Mouse (Mus musculus): ENCODE measurements around the gene Pip4k2a.

Pip4k2a gene

DNA sequence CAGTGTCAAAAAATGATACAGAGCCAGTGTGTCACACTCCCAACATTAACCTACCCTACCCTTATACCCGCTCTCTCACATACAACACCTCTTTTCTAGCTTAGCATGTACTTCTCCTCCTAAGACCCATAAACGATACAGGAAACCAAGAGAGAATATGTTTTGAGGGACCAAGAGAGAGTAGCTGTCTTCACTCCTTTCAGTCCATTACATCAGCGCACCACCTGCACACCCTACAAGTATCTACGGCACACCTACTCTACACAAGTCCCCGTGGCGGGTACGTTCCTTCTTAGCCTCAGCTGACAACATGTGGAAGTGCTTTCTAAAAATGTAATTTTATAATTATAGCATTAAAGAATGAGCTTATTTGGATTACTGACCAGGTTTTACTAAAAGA, 40.5 kb downstream of the Pip4k2a start:
- ATAC-seq (ENCODE audit: insufficient number of reproducible peaks, low FRiP score, low TSS enrichment), result no peak

- no peak for ATAC-seq (ENCODE audit: insufficient number of reproducible peaks, low FRiP score, low TSS enrichment)
Measured at GRCm38 (mm10) chr2:18956945-18957344, 41.0 kb downstream of the Pip4k2a start.

- no peak for ATAC-seq (ENCODE audit: insufficient number of reproducible peaks, low FRiP score, low TSS enrichment)
Measured at GRCm38 (mm10) chr2:18956424-18956823, 41.5 kb downstream of the Pip4k2a start.

DNA sequence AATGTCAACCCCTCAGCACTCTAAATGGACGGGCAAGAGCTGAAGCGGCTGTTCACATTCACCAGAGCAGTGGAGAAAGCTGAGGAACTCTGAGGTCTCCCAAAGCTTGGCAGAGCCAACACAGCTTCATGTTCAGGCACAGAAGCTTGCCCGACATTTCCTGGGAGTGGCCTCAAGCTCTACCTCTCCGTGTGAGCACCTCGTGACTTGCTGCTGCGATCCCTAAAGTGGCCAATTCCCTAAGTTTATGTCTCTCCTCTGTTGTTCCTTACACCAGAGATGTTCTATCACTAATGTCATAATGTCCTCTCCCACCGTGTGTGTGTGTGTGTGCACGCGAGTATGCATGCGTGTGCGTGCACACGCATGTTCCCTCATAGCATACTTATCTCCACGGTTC, 42.3 kb downstream of the Pip4k2a start:
- ATAC-seq (ENCODE audit: insufficient number of reproducible peaks, low FRiP score, low TSS enrichment), result no peak

- ATAC-seq (ENCODE audit: insufficient number of reproducible peaks, low FRiP score, low TSS enrichment), result no peak
Measured at GRCm38 (mm10) chr2:18955022-18955421, 42.9 kb downstream of the Pip4k2a start.

DNA sequence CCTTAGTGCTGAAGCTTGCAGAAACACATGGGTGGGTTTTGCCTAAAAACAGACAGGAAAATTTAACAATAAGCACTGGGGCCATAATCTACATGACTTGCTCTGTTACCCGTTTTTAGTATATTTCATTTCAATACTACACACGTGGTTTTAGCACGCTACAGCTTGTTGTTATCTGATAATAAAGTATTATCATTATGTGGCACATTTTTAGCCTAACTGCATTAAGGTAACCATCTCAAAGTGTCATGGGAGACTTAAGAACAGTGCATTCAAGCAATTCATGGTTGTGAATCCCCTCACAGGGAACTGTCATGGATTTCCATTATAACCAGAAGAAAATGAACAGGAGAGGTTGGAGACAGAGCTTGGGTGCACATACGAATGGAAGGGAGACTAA, 43.5 kb downstream of the Pip4k2a start:
- no peak for ATAC-seq (ENCODE audit: insufficient number of reproducible peaks, low FRiP score, low TSS enrichment)

- no peak for ATAC-seq (ENCODE audit: insufficient number of reproducible peaks, low FRiP score, low TSS enrichment)
Measured at GRCm38 (mm10) chr2:18952102-18952673, 45.7 kb downstream of the Pip4k2a start.

DNA sequence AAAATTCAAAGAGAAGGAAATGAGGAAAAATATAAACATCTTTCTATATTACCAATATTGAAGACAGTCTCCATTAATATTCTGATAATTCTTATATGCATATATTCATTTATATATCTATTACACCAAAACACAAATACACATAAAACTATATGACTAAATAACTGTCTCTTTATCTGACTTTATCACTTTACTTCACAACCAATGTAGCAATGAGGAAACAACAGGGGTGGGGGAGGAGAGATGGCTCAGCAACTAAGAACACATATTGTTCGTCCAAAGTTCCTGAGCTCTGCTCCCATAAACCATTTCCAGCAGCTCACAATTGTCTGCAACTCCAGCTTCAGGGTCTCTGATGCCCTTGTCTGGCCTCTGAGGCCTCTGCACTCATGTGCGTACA, 47.2 kb downstream of the Pip4k2a start:
- no peak for ATAC-seq (ENCODE audit: insufficient number of reproducible peaks, low FRiP score, low TSS enrichment)

DNA sequence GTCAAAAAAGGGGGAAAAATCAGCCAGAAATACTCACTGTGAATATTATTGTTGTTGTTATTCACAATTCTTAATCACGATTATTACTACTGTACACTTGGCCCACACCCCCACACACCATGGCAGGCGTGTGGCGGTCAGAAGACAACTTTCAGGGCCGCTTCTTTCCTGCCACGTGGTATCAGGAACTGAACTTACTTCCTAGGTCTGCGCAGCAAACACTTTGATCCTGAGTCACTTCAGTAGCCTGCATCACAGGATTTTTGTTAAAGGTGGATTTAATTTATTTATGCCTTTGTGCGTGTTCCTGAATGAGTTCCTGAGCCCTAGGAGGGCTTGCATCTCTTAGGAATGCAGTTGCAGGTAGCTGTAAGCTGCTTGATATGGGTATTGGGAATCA, 49.2 kb downstream of the Pip4k2a start:
- ATAC-seq (ENCODE audit: insufficient number of reproducible peaks, low FRiP score, low TSS enrichment), result no peak

- ATAC-seq (ENCODE audit: insufficient number of reproducible peaks, low FRiP score, low TSS enrichment), result peak; percentile 72
Measured at GRCm38 (mm10) chr2:18947669-18948459, 50.1 kb downstream of the Pip4k2a start.

GRCm38 (mm10) chr2:18945438-18945837, 52.5 kb downstream of the Pip4k2a start:
- ATAC-seq (ENCODE audit: insufficient number of reproducible peaks, low FRiP score, low TSS enrichment), result no peak

DNA sequence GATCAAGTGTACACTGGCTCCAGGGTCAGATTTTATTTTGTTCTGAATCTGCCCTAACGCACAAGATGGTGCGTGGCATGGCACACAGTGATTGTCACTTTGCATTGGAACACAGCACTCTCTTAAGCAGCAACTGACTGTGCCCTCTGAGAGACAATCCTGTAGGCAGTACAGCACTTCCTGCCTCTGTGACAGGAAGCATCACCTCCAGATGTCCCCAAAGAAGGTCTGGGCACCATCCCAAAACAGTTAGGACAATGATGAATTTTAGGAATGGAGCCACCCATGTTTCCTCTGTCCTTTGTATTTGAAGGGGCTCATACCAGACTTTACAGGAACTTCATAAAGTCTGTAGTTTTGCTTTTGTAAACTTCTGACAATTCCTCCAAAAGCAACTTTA, 54.0 kb downstream of the Pip4k2a start:
- ATAC-seq (ENCODE audit: insufficient number of reproducible peaks, low FRiP score, low TSS enrichment), result no peak

DNA sequence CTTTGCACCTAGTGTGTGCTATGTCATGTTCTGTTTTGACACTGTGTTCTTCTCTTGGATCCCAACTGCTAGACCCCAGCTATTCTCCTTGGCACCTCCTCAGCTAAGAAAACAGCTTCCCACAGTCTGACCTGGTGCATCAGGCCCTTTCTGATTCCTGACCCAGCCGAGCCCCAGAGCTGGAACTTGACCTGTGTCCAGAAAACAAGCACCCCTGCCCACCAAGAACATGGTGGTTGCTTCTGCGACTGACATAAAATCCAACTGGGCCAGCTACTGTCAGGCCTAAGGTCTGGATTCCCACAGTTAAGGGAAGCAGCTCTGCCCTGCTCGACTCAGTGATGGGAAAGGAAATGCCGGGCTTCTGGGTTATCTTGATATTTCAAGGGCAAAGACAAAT, 54.6 kb downstream of the Pip4k2a start:
- ATAC-seq (ENCODE audit: insufficient number of reproducible peaks, low FRiP score, low TSS enrichment), result no peak

DNA sequence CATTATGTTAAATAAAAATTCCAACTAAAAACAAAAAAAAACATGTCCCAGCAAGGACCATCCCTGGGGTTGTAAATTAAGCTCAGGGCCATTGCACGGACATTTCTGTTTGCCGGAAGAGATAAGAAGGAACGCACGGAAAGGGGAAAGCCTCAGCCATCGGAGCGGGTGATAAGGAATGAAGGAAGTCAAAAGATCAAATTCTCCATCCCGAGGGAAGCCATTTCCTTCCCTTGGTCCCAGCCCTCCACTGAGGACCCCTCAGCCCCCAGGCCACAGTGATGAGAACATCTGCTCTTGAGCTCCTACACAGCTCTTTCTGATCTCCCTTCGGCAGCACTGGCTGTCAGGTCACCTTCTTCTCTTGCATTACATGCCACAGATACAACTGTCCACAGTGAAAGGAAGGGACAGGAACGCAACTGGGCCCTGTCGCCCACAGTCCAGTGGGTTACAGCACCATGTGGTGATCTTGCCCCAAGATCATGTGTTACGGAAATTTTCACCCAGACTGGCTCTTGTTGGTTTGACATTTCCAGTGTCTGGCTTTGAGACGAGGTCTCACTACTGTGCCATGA, 57.1 kb downstream of the Pip4k2a start:
- ATAC-seq (ENCODE audit: insufficient number of reproducible peaks, low FRiP score, low TSS enrichment), result no peak

DNA sequence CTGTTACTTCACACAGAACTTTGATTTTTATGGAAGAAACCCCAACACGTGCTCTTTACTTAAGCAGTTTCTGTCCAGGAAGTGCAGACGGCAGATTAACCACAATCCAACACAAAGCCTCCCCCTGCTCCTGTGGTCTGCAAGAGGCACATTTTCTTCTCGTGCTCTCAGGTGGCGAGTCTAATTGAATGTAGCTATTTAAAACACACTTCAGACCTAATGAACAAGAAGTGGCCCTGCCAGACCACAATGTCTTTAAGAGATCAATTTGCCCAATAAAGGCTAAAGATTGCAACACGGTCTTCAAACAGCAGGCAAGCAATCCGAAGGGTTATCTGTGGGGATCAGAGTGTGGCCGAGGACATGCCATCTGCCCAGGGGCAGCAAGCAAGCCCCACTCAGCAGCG, 59.0 kb downstream of the Pip4k2a start:
- ATAC-seq (ENCODE audit: insufficient number of reproducible peaks, low FRiP score, low TSS enrichment), result no peak

DNA sequence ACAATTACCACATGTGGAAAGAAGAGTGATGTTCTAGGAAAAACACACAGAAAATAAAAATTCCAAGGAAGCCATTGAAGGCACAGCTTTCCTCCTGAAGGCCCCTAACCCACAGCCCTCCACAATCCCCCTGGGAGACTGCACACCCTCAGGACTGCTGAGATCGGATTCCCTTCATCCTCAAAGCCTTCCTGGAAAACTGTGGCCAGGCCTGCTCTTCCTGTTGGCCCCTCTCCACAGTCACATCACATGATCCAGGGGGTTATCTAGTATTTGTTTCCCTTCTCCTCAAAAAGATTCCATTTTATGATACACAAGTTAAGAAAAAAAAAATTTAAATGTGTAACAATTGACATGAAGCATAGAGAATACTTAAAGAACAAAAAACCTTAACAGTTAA, 59.7 kb downstream of the Pip4k2a start:
- ATAC-seq (ENCODE audit: insufficient number of reproducible peaks, low FRiP score, low TSS enrichment), result no peak

DNA sequence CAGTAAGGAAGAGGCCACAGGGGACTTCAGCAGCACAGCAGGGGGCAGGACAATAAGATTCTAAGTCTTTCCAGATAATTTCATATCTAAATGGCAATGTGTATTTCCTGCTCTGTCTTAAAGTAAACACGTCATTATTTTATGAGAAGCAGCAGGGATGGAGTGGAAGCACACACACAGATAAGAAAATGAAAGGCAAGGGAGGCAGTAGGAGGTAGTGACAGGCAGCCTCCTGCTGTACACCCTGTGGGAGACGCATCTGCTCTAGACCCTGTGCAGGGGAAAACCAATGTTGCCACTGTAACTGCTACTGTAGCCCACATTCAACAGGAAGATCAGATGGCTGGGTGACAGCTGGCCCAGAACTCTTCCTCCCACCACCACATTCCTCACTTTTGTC, 60.3 kb downstream of the Pip4k2a start:
- no peak for ATAC-seq (ENCODE audit: insufficient number of reproducible peaks, low FRiP score, low TSS enrichment)

- no peak for ATAC-seq (ENCODE audit: insufficient number of reproducible peaks, low FRiP score, low TSS enrichment)
Measured at GRCm38 (mm10) chr2:18936446-18936845, 61.5 kb downstream of the Pip4k2a start.

DNA sequence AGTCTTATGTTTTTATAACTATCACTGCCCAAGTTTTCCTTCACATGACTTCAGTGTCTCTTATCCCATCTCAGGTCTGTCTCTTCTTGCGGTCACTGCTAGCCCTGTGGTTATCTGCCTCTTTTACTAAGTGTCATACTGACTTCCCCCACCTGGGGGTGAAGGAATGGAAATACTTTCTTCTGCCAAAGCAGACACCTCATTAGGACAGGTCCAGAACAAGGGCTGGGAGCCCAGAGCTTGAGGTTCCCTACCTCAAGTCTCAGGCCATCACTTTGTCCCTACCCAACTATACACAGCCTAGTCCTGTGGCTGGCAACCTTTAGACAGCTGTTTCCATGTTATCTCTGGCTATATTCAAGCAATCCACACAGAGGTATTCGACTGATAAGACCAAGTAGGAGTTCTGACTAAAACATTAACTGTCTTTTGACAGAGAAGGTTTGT, 62.3 kb downstream of the Pip4k2a start:
- no peak for ATAC-seq (ENCODE audit: insufficient number of reproducible peaks, low FRiP score, low TSS enrichment)

DNA sequence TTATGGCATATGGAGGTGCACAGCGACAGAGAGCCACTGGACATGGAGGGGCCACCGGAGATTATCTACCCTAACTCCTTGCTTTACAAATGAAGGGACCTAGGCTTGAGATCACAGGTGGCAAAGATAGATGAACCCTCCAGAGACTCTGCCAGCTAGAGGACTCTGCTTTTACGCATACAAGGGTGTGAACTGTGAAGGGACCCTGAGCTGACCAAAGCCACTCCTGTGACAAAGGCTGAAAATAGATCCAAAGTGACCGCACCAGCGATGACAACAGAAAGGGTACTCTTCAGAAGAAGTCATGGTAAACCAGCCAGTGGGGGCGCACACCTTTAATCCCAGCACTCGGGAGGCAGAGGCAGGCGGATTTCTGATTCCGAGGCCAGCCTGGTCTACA, 63.8 kb downstream of the Pip4k2a start:
- no peak for ATAC-seq (ENCODE audit: insufficient number of reproducible peaks, low FRiP score, low TSS enrichment)

GRCm38 (mm10) chr2:18933418-18933817, 64.5 kb downstream of the Pip4k2a start:
- ATAC-seq (ENCODE audit: insufficient number of reproducible peaks, low FRiP score, low TSS enrichment), result no peak
